In genomic region chr1:177405170-177405569, GRCm38 (mm10) we compare ENCODE assay signal across 26 mouse cellular contexts.
"Had no signal": no experiment of that assay in that cellular context is flagged by ENCODE, and none has a peak within 500 bp of the region (broad histone marks: within the 10 kb centered on the region; RNA-seq: fewer than 3 reads in every experiment).

No protein-coding gene starts in this region.

- H3K27me3 ChIP-seq: kidney, embryonic 15.5 days; limb, embryonic 13.5 days; liver, embryonic 12.5 days; liver, embryonic 15.5 days; lung, embryonic 15.5 days; midbrain, embryonic 13.5 days; neural tube, embryonic 13.5 days; stomach, embryonic 15.5 days had no signal

- H3K27ac ChIP-seq: kidney, embryonic 15.5 days; limb, embryonic 10.5 days; limb, embryonic 13.5 days; liver, embryonic 12.5 days; liver, embryonic 15.5 days; lung, embryonic 15.5 days; midbrain, embryonic 10.5 days; midbrain, embryonic 13.5 days; neural tube, embryonic 13.5 days; stomach, embryonic 15.5 days had no signal

- H3K36me3 ChIP-seq: kidney, embryonic 15.5 days; limb, embryonic 10.5 days; limb, embryonic 13.5 days; liver, embryonic 12.5 days; liver, embryonic 15.5 days; lung, embryonic 15.5 days; midbrain, embryonic 10.5 days; midbrain, embryonic 13.5 days; neural tube, embryonic 13.5 days; stomach, embryonic 15.5 days had no signal

- H3K9ac ChIP-seq: kidney, embryonic 15.5 days; limb, embryonic 13.5 days; liver, embryonic 12.5 days; liver, embryonic 15.5 days; lung, embryonic 15.5 days; midbrain, embryonic 13.5 days; neural tube, embryonic 13.5 days; stomach, embryonic 15.5 days had no signal

- H3K9me3 ChIP-seq: kidney, embryonic 15.5 days; limb, embryonic 10.5 days; limb, embryonic 13.5 days; liver, embryonic 12.5 days; liver, embryonic 15.5 days; lung, embryonic 15.5 days; megakaryocyte, embryonic 14.5 days; midbrain, embryonic 10.5 days; midbrain, embryonic 13.5 days; neural tube, embryonic 13.5 days; stomach, embryonic 15.5 days had no signal

- ATAC-seq: inflammation-experienced regulatory T-cells, adult 6 months; intestine, embryonic 16.5 days; liver, embryonic 12.5 days; midbrain, embryonic 13.5 days; midbrain, embryonic 16.5 days had no signal

- H3K4me3 ChIP-seq: kidney, embryonic 15.5 days; limb, embryonic 10.5 days; limb, embryonic 13.5 days; liver, embryonic 12.5 days; liver, embryonic 15.5 days; lung, embryonic 15.5 days; megakaryocyte, embryonic 14.5 days; midbrain, embryonic 10.5 days; midbrain, embryonic 13.5 days; myocyte; neural tube, embryonic 13.5 days; stomach, embryonic 15.5 days had no signal

- H3K4me2 ChIP-seq: kidney, embryonic 15.5 days; limb, embryonic 13.5 days; liver, embryonic 12.5 days; liver, embryonic 15.5 days; lung, embryonic 15.5 days; midbrain, embryonic 13.5 days; neural tube, embryonic 13.5 days; stomach, embryonic 15.5 days had no signal

- H3K4me1 ChIP-seq: kidney, embryonic 15.5 days; limb, embryonic 10.5 days; limb, embryonic 13.5 days; liver, embryonic 12.5 days; liver, embryonic 15.5 days; lung, embryonic 15.5 days; stomach, embryonic 15.5 days had no signal

- DNase-seq: kidney, adult 2 months; kidney, postnatal 10 days; kidney, postnatal 36 days; liver; lung, adult 18-20 months; lung, postnatal 10 days; lung, postnatal 36 days; retina, postnatal 1 day; spleen, adult 18-20 months; thymus, adult 18-20 months; thymus, postnatal 36 days had no signal
